Mouse (Mus musculus) hematopoietic stem cell, adult 5-6 weeks (primary cell): ENCODE measurements around the gene Gm35549. TPM values are rescaled to one million over a fixed set of nuclear protein-coding genes. Genes with fewer than 3 reads are reported as not detected.
"Not testable (repeated sequence)": the region's sequence is repeated elsewhere in the genome, so short reads cannot be mapped to it uniquely, and the experiment has no call there.

Experiments
- ATAC-seq, 2 experiments: fragments of 125-278 bp in 1 of 2; replicated peaks in 1 of 2; 2 replicates each; pipeline ENCODE4 v1.8.0; 2016 to 2017; ENCODE audit warnings: inconsistent platforms in 2 of 2, mild to moderate bottlenecking in 2 of 2, moderate number of reproducible peaks in 2 of 2, low read depth in 1 of 2, moderate TSS enrichment in 1 of 2; ENCODE audit not compliant: low FRiP score in 2 of 2, poor library complexity in 2 of 2, severe bottlenecking in 2 of 2, insufficient read depth in 1 of 2, low TSS enrichment in 1 of 2
- total RNA-seq: library from RNA; stranded (forward); fragments of 172-1452, 232-1000 nt; gene quantifications from 2 replicates; pipeline ENCODE4 v1.2.3, GENCODE M21; 2017

The Gm35549 gene
- total RNA-seq, result not detected in 2 replicates

GRCm38 (mm10) chr9:122843760-122844159 is at the start of gene Gm35549:
TSS of gene Gm35549 (minus strand) at chr9:122844035.
- no peak for ATAC-seq

DNA sequence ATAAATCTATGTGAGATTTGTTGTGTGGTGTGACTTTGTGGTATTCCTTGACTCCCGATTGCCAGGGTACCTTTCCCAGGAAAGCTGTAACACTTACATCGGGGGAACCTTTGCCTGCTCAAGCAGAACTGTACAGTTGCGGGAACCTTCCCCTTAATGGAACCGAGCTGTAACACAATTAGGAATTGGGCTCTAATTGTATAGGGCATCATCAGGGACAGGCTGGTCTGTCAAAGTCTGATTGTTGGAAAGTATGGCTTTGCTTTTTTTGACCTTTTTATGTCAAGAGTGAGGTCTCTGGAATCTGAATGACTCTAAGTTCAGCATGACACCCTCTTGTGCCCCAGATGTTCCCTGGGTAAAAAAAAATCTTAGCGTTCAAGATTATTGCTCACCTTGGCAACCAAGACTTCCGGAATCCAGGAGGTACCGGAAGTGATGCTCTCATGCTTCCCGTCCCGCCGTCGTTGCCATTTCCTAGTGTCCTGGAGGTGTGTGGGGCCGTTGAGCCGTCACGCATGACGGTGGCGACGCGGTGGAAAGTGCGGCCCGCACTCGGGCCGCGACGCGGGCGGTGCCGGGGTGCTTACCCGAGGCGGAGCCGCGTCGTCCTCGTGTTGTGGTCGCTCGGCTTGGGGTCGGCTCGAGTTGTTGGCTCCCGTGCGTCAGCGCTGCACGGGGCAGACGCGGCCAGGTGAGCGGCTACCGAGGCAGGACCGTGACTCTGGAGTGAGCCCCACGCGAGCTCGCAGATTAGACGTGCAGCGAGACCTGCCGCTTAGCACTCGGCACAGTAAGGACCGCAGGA is 42.7 kb upstream of the Gm35549 start:
- ATAC-seq, result peak; percentile 46 to 87

- no peak for ATAC-seq
These were observed 41.5 kb upstream of the Gm35549 start, which contains the start of gene Zkscan7 for GRCm38 (mm10) chr9:122885385-122885784. TSS of gene Zkscan7 (plus strand) at chr9:122885685.

DNA sequence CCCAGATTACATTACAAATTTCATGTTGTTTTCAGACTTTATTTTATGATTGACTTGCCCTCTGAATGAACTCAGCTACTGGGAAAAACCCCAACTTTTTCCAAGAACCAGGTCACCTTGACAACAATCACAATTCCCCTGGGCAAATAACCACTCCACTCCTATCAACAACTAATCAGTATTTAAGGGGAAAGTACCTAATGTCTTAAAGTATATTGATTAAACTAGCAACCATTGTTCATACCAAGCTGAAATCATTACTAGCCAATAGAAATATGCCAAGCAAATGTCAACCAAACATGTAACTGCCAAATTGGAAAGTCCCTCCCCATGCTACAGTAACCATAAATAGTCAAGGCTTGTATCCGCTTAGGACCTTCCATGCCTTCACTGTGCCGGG is 31.3 kb upstream of the Gm35549 start:
- no peak for ATAC-seq

GRCm38 (mm10) chr9:122874653-122875052 is 30.8 kb upstream of the Gm35549 start:
- ATAC-seq, result no peak

- no peak for ATAC-seq
These were observed 28.8 kb upstream of the Gm35549 start for GRCm38 (mm10) chr9:122872595-122872994.

GRCm38 (mm10) chr9:122866192-122866591 is 22.4 kb upstream of the Gm35549 start:
- no peak for ATAC-seq

- ATAC-seq, result peak; percentile 92 to 97
These were observed 21.9 kb upstream of the Gm35549 start, which contains the start of gene Zfp445 for GRCm38 (mm10) chr9:122865697-122866166. TSS of gene Zfp445 (minus strand) at chr9:122866006.

DNA sequence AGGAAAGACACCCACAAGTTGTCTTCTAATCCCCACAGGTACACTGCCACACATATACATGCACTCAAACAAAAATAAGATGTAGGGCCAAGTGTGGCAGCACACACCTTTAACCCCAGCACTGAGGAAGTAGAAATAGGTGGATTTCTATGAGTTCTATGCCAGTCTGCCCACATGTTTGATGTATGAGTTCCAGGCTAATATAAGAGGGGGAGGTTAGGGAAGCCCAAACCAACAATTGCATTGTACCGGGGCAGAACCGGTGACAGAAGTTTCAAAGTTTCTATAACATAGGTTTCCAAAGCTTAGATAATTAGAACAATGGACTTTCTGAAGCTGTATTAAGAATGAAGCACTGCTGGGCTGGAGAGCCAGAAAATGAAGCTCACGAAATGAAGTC is 21.0 kb upstream of the Gm35549 start:
- ATAC-seq, result no peak

DNA sequence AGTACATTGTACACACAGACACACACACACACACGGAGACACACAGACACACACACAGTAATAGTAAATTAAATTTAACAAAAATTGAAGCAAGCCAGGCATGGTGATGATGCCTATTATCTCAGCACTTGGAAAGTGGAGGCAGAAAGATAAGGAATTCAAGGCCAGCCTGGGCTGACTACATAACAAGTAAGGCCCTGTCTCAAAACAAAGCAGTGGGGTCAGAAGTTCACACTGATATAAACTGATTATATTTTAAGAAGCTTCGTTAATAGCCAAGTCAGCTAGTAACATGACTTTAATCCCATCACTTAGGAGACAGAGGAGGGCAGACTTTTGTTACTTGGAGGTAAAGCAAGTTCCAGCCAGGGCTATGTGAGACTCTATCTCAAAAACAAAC is 19.9 kb upstream of the Gm35549 start:
- no peak for ATAC-seq

- ATAC-seq, result peak in 1 of 2 experiments; percentile 18; a peak in 1 of 4 replicates
These were observed 16.9 kb upstream of the Gm35549 start for GRCm38 (mm10) chr9:122860752-122861151.

DNA sequence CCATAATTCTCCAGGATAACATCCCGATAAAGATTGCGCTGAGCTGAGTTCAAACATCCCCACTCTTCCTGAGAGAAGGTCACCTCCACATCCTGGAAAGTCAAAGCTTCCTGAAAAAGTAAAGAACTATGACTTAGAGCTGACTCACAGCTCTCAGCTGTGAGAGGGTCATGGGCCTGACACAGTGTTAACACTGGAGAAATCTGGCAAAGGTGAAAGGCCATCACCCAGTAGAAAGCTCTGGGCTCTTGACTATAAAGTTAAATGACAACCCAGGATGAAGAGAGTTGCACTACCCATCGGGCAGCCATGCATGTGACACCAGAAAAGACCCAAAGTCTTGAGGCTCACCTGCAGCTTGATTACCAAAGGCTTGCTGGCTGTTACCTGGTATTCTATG is 12.9 kb upstream of the Gm35549 start:
- ATAC-seq, result no peak

GRCm38 (mm10) chr9:122855617-122856016 is 11.8 kb upstream of the Gm35549 start:
- ATAC-seq, result no peak

- ATAC-seq, result not testable (repeated sequence)
These were observed 11.3 kb upstream of the Gm35549 start for GRCm38 (mm10) chr9:122855141-122855540.

DNA sequence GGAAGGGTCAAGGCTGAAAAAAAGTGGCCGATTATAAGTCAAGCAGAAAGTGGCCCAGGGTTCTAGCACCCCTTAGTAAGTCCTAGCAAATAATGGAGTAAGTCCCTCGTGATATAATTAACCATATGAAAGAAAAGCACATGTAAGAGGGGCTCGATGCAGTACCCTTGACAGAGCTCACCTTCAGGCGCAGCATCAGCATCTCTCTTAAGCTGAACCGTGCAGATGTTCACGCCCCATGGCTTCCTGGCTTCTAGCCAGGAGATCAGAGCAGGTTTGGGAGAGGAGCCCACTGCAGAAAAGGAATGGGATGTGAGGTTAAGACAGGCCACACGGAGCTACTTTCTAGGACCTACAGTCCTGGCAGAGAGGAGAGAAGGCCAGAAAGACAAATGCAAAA is 10.7 kb upstream of the Gm35549 start:
- ATAC-seq, result no peak

DNA sequence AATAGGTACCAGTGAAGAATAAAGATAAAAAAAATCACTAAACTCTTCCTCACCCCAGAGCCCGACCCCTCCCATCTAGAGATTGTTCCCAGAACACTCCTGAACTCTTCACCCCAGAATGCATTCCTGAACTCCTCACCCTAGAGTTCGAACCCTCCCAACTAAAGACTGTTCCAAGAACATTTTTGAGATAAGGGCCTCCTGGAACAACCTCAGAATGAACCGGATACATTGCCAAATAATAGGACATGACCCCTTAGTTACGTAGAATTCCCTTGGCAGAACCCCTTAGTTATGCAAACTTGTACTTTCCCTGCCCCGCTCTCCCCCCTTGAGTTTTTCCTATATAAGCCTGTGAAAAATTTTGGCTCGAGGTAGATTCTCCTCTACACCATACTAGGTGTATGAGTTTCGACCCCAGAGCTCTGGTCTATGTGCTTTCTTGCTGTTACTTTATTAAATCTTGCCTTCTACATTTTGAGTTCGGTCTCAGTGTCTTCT is 4.0 kb upstream of the Gm35549 start:
- ATAC-seq, result not testable (repeated sequence)

GRCm38 (mm10) chr9:122846156-122846555 is 2.3 kb upstream of the Gm35549 start:
- ATAC-seq, result no peak

- no peak for ATAC-seq
These were observed 1.8 kb upstream of the Gm35549 start for GRCm38 (mm10) chr9:122845621-122846020.

GRCm38 (mm10) chr9:122837680-122838079 is 6.2 kb downstream of the Gm35549 start:
- no peak for ATAC-seq
